Mouse (Mus musculus): ENCODE data around the gene Gdf3. TPM values are rescaled to one million over a fixed set of nuclear protein-coding genes. Genes with fewer than 3 reads are reported as not detected.

The Gdf3 gene
- polyA plus RNA-seq, 1 experiment from 2014 or later = 0.56 TPM

- no peak for ATAC-seq (replicated peaks; ENCODE audit: insufficient number of reproducible peaks, low FRiP score, low TSS enrichment)
- H3K4me2 ChIP-seq = no peak overlapping the region
- no peak overlapping the region for H3K4me3 ChIP-seq (ENCODE audit: low read depth, low read length)
- no peaks in the 10 kb centered on the region for H3K4me1 ChIP-seq (ENCODE audit: control insufficient read depth, insufficient read depth, low read length)
- H3K9ac ChIP-seq (ENCODE audit: low read depth, low read length) = no peak overlapping the region
- H3K27me3 ChIP-seq (ENCODE audit: control insufficient read depth, insufficient read depth, low read length) = no peaks in the 10 kb centered on the region
- no peak overlapping the region for H3K27ac ChIP-seq (ENCODE audit: low read depth, low read length)
- no peaks in the 10 kb centered on the region for H3K9me3 ChIP-seq (replicated peaks; ENCODE audit: control insufficient read depth, low read length)
- no peaks in the 10 kb centered on the region for H3K36me3 ChIP-seq (ENCODE audit: control insufficient read depth, insufficient read depth, low read length)
- WGBS (ENCODE audit: insufficient replicate concordance) = 75% methylated on average over 1 of the region's 1 CpGs
These were observed 40.1 kb downstream of the Gdf3 start for GRCm38 (mm10) chr6:122569762-122570161.

- no peaks in the 10 kb centered on the region for H3K27me3 ChIP-seq (ENCODE audit: control insufficient read depth, insufficient read depth, low read length)
- H3K9me3 ChIP-seq (replicated peaks; ENCODE audit: control insufficient read depth, low read length) = no peaks in the 10 kb centered on the region
- H3K36me3 ChIP-seq (ENCODE audit: control insufficient read depth, insufficient read depth, low read length) = no peaks in the 10 kb centered on the region
- no peak overlapping the region for H3K9ac ChIP-seq (ENCODE audit: low read depth, low read length)
- H3K4me3 ChIP-seq (ENCODE audit: low read depth, low read length) = no peak overlapping the region
- ATAC-seq (replicated peaks; ENCODE audit: insufficient number of reproducible peaks, low FRiP score, low TSS enrichment) = no peak
- H3K27ac ChIP-seq (ENCODE audit: low read depth, low read length) = no peak overlapping the region
- no peak overlapping the region for H3K4me2 ChIP-seq
- 60% methylated on average over 5 of the region's 5 CpGs for WGBS (ENCODE audit: insufficient replicate concordance)
- H3K4me1 ChIP-seq (ENCODE audit: control insufficient read depth, insufficient read depth, low read length) = no peaks in the 10 kb centered on the region
These were observed 40.8 kb downstream of the Gdf3 start for GRCm38 (mm10) chr6:122569113-122569512.

GRCm38 (mm10) chr6:122565070-122565784 is 44.7 kb downstream of the Gdf3 start:
- no peak overlapping the region for H3K27ac ChIP-seq (ENCODE audit: low read depth, low read length)
- no peak overlapping the region for H3K4me3 ChIP-seq (ENCODE audit: low read depth, low read length)
- 86% methylated on average over 9 of the region's 9 CpGs for WGBS (ENCODE audit: insufficient replicate concordance)
- H3K4me2 ChIP-seq = no peak overlapping the region
- ATAC-seq (replicated peaks; ENCODE audit: insufficient number of reproducible peaks, low FRiP score, low TSS enrichment) = no peak
- H3K4me1 ChIP-seq (ENCODE audit: control insufficient read depth, insufficient read depth, low read length) = no peaks in the 10 kb centered on the region
- peaks cover 4% of the 10 kb centered on the region; the same call in 1 of the 2 replicates for H3K27me3 ChIP-seq (ENCODE audit: control insufficient read depth, insufficient read depth, low read length)
- H3K9me3 ChIP-seq (replicated peaks; ENCODE audit: control insufficient read depth, low read length) = no peaks in the 10 kb centered on the region
- H3K9ac ChIP-seq (ENCODE audit: low read depth, low read length) = no peak overlapping the region
- no peaks in the 10 kb centered on the region for H3K36me3 ChIP-seq (ENCODE audit: control insufficient read depth, insufficient read depth, low read length)

GRCm38 (mm10) chr6:122562463-122562862 is 47.4 kb downstream of the Gdf3 start:
- H3K27ac ChIP-seq (ENCODE audit: low read depth, low read length) = no peak overlapping the region
- no peak overlapping the region for H3K9ac ChIP-seq (ENCODE audit: low read depth, low read length)
- H3K4me1 ChIP-seq (ENCODE audit: control insufficient read depth, insufficient read depth, low read length) = no peaks in the 10 kb centered on the region
- no peak for ATAC-seq (replicated peaks; ENCODE audit: insufficient number of reproducible peaks, low FRiP score, low TSS enrichment)
- 4% methylated on average over 6 of the region's 6 CpGs for WGBS (ENCODE audit: insufficient replicate concordance)
- no peak overlapping the region for H3K4me3 ChIP-seq (ENCODE audit: low read depth, low read length)
- H3K36me3 ChIP-seq (ENCODE audit: control insufficient read depth, insufficient read depth, low read length) = no peaks in the 10 kb centered on the region
- H3K9me3 ChIP-seq (replicated peaks; ENCODE audit: control insufficient read depth, low read length) = no peaks in the 10 kb centered on the region
- H3K4me2 ChIP-seq = no peak overlapping the region
- peaks cover 4% of the 10 kb centered on the region; the same call in 1 of the 2 replicates for H3K27me3 ChIP-seq (ENCODE audit: control insufficient read depth, insufficient read depth, low read length)

GRCm38 (mm10) chr6:122561005-122561404 is 48.9 kb downstream of the Gdf3 start:
- Histone ChIP-seq H3K27me3 (ENCODE audit: control insufficient read depth, insufficient read depth, low read length) (peaks cover 4% of the 10 kb centered on the region; the same call in 1 of the 2 replicates), H3K27ac (ENCODE audit: low read depth, low read length) (no peak overlapping the region), H3K9me3 (replicated peaks; ENCODE audit: control insufficient read depth, low read length) (no peaks in the 10 kb centered on the region), H3K4me2 (no peak overlapping the region; the same call in 1 of the 2 replicates), H3K4me3 (ENCODE audit: low read depth, low read length) (no peak overlapping the region), H3K4me1 (ENCODE audit: control insufficient read depth, insufficient read depth, low read length) (no peaks in the 10 kb centered on the region), H3K9ac (ENCODE audit: low read depth, low read length) (no peak overlapping the region), H3K36me3 (ENCODE audit: control insufficient read depth, insufficient read depth, low read length) (no peaks in the 10 kb centered on the region)
- 77% methylated on average over 20 of the region's 20 CpGs for WGBS (ENCODE audit: insufficient replicate concordance)
- ATAC-seq (replicated peaks; ENCODE audit: insufficient number of reproducible peaks, low FRiP score, low TSS enrichment) = peak; percentile 31; the same call in 1 of the 2 replicates

GRCm38 (mm10) chr6:122560427-122560826 is 49.5 kb downstream of the Gdf3 start:
- no peaks in the 10 kb centered on the region for H3K9me3 ChIP-seq (replicated peaks; ENCODE audit: control insufficient read depth, low read length)
- peaks cover 4% of the 10 kb centered on the region; the same call in 1 of the 2 replicates for H3K27me3 ChIP-seq (ENCODE audit: control insufficient read depth, insufficient read depth, low read length)
- WGBS (ENCODE audit: insufficient replicate concordance) = 13% methylated on average over 17 of the region's 17 CpGs
- H3K4me3 ChIP-seq (ENCODE audit: low read depth, low read length) = no peak overlapping the region
- peak overlapping the region; percentile 42 for H3K4me2 ChIP-seq
- no peak; the same call in 1 of the 2 replicates for ATAC-seq (replicated peaks; ENCODE audit: insufficient number of reproducible peaks, low FRiP score, low TSS enrichment)
- peaks cover 4% of the 10 kb centered on the region; the same call in 1 of the 2 replicates for H3K4me1 ChIP-seq (ENCODE audit: control insufficient read depth, insufficient read depth, low read length)
- H3K27ac ChIP-seq (ENCODE audit: low read depth, low read length) = no peak overlapping the region
- no peaks in the 10 kb centered on the region for H3K36me3 ChIP-seq (ENCODE audit: control insufficient read depth, insufficient read depth, low read length)
- no peak overlapping the region for H3K9ac ChIP-seq (ENCODE audit: low read depth, low read length)

- Histone ChIP-seq H3K4me3 (ENCODE audit: low read depth, low read length) (no peak overlapping the region), H3K27ac (ENCODE audit: low read depth, low read length) (no peak overlapping the region), H3K9me3 (replicated peaks; ENCODE audit: control insufficient read depth, low read length) (no peaks in the 10 kb centered on the region), H3K27me3 (ENCODE audit: control insufficient read depth, insufficient read depth, low read length) (no peaks in the 10 kb centered on the region), H3K36me3 (ENCODE audit: control insufficient read depth, insufficient read depth, low read length) (no peaks in the 10 kb centered on the region), H3K9ac (ENCODE audit: low read depth, low read length) (no peak overlapping the region), H3K4me1 (ENCODE audit: control insufficient read depth, insufficient read depth, low read length) (peaks cover 8% of the 10 kb centered on the region; the same call in 1 of the 2 replicates), H3K4me2 (peak overlapping the region; percentile 15; the same call in 1 of the 2 replicates)
- ATAC-seq (replicated peaks; ENCODE audit: insufficient number of reproducible peaks, low FRiP score, low TSS enrichment) = no peak
- WGBS (ENCODE audit: insufficient replicate concordance) = 24% methylated on average over 15 of the region's 15 CpGs
These were observed 52.8 kb downstream of the Gdf3 start for GRCm38 (mm10) chr6:122556959-122557561.

Measured in heart, embryonic 11.5 days (tissue).